Mouse (Mus musculus) MEL (cell line): ENCODE data around the gene Hnf1a. TPM values are rescaled to one million over a fixed set of nuclear protein-coding genes. Genes with fewer than 3 reads are reported as not detected.

Experiments
- DNase-seq: peaks from one replicate; pipeline ENCODE4 v3.0.0; 2011; ENCODE audit warnings: low read depth, low spot score
- H3K27ac ChIP-seq: 2 replicates; pipeline ENCODE4 v1.5.1; 2012; ENCODE audit warnings: low read depth, mild to moderate bottlenecking, control low read depth, low read length, moderate library complexity; ENCODE audit not compliant: control insufficient read depth
- H3K27me3 ChIP-seq, 2 experiments: fragments of 150-350 bp in 1 of 2; sonication (generic) in 1 of 2; 2 replicates each; pipeline ENCODE4 v1.6.1; 2012; ENCODE audit warnings: low read length in 2 of 2, mild to moderate bottlenecking in 2 of 2, improper control_type of control experiment in 1 of 2, moderate library complexity in 1 of 2; ENCODE audit not compliant: insufficient read depth in 2 of 2, control insufficient read depth in 1 of 2
- H3K36me3 ChIP-seq, 2 experiments: 2 replicates each; pipeline ENCODE4 v1.6.1; 2012 to 2014; ENCODE audit warnings: low read length in 2 of 2, improper control_type of control experiment in 1 of 2, inconsistent platforms in 1 of 2, mild to moderate bottlenecking in 1 of 2; ENCODE audit not compliant: insufficient read depth in 2 of 2, control insufficient read depth in 1 of 2
- H3K4me1 ChIP-seq, 2 experiments: fragments of 150-350 bp in 1 of 2; sonication (generic) in 1 of 2; 2 replicates each; pipeline ENCODE4 v1.6.1; 2012; ENCODE audit warnings: low read length in 2 of 2, improper control_type of control experiment in 1 of 2, mild to moderate bottlenecking in 1 of 2; ENCODE audit not compliant: insufficient read depth in 2 of 2, control insufficient read depth in 1 of 2
- H3K4me3 ChIP-seq, 2 experiments: fragments of 150-350 bp in 1 of 2; sonication (generic) in 1 of 2; 2 replicates each; pipeline ENCODE4 v1.5.1; 2012; ENCODE audit warnings: low read depth in 2 of 2, low read length in 2 of 2, mild to moderate bottlenecking in 2 of 2, moderate library complexity in 2 of 2, control low read depth in 1 of 2, improper control_type of control experiment in 1 of 2; ENCODE audit not compliant: control insufficient read depth in 1 of 2, insufficient read depth in 1 of 2
- H3K79me2 ChIP-seq: 2 replicates; pipeline ENCODE4 v1.6.1; 2012; ENCODE audit warnings: mild to moderate bottlenecking, low read length, moderate library complexity; ENCODE audit not compliant: control insufficient read depth, poor library complexity, insufficient read depth
- H3K9ac ChIP-seq: 2 replicates; pipeline ENCODE4 v1.6.1; 2012; ENCODE audit warnings: low read depth, mild to moderate bottlenecking, control low read depth, low read length, moderate library complexity; ENCODE audit not compliant: control insufficient read depth, poor library complexity, severe bottlenecking
- H3K9me3 ChIP-seq: fragments of 150-350 bp; sonication (generic); replicated peaks from 2 replicates; pipeline ENCODE4 v1.6.1; 2012; ENCODE audit warnings: mild to moderate bottlenecking, low read length, improper control_type of control experiment, moderate library complexity; ENCODE audit not compliant: insufficient read depth
- BHLHE40 ChIP-seq: IDR thresholded peaks from 2 replicates; pipeline ENCODE4 v1.6.1; 2012; ENCODE audit warnings: low read depth, mild to moderate bottlenecking, inconsistent platforms, low read length, improper control_type of control experiment, borderline replicate concordance
- CHD1 ChIP-seq: IDR thresholded peaks from 2 replicates; pipeline ENCODE4 v1.6.1; 2012; ENCODE audit warnings: low read depth, mild to moderate bottlenecking, inconsistent platforms, low read length, improper control_type of control experiment
- CHD2 ChIP-seq: IDR thresholded peaks from 2 replicates; pipeline ENCODE4 v1.6.1; 2011; ENCODE audit warnings: low read length, improper control_type of control experiment
- CTCF ChIP-seq, 3 experiments: IDR thresholded peaks in 2 of 3; conservative IDR thresholded peaks in 1 of 3; 2 replicates each; pipeline ENCODE4 v1.5.1; 2011 to 2012; ENCODE audit warnings: low read length in 3 of 3, low read depth in 2 of 3, mild to moderate bottlenecking in 2 of 3, improper control_type of control experiment in 1 of 3, inconsistent platforms in 1 of 3, mixed read lengths in 1 of 3, moderate library complexity in 1 of 3; ENCODE audit not compliant: control insufficient read depth in 1 of 3, insufficient read depth in 1 of 3, poor library complexity in 1 of 3, severe bottlenecking in 1 of 3
- ELF1 ChIP-seq: IDR thresholded peaks from 2 replicates; pipeline ENCODE4 v1.6.1; 2014; ENCODE audit warnings: low read depth, mild to moderate bottlenecking, inconsistent platforms, low read length, improper control_type of control experiment, moderate library complexity
- EP300 ChIP-seq, 2 experiments: IDR thresholded peaks; 2 replicates each; pipeline ENCODE4 v1.6.1; 2011; ENCODE audit warnings: improper control_type of control experiment in 2 of 2, low read length in 2 of 2, low read depth in 1 of 2, mild to moderate bottlenecking in 1 of 2
- ETS1 ChIP-seq: IDR thresholded peaks from 2 replicates; pipeline ENCODE4 v1.6.1; 2012; ENCODE audit warnings: low read depth, mild to moderate bottlenecking, inconsistent platforms, low read length, improper control_type of control experiment, moderate library complexity
- GABPA ChIP-seq: IDR thresholded peaks from 2 replicates; pipeline ENCODE4 v1.6.1; 2012; ENCODE audit warnings: low read depth, mild to moderate bottlenecking, inconsistent platforms, low read length, improper control_type of control experiment, moderate library complexity
- JUND ChIP-seq: IDR thresholded peaks from 2 replicates; pipeline ENCODE4 v1.6.1; 2011; ENCODE audit warnings: low read depth, mild to moderate bottlenecking, improper control_type of control experiment, low read length
- KAT2A ChIP-seq: conservative IDR thresholded peaks from 2 replicates; pipeline ENCODE4 v1.6.1; 2012; ENCODE audit warnings: low read depth, low read length, improper control_type of control experiment, inconsistent platforms
- MAX ChIP-seq: IDR thresholded peaks from 2 replicates; pipeline ENCODE4 v1.6.1; 2011; ENCODE audit warnings: low read length, improper control_type of control experiment
- MAZ ChIP-seq: IDR thresholded peaks from 2 replicates; pipeline ENCODE4 v1.6.1; 2012; ENCODE audit warnings: low read depth, mild to moderate bottlenecking, inconsistent platforms, low read length, improper control_type of control experiment
- MXI1 ChIP-seq: IDR thresholded peaks from 2 replicates; pipeline ENCODE4 v1.6.1; 2011; ENCODE audit warnings: mild to moderate bottlenecking, low read depth, low read length, improper control_type of control experiment
- MYB ChIP-seq: IDR thresholded peaks from 2 replicates; pipeline ENCODE4 v1.6.1; 2011; ENCODE audit warnings: mild to moderate bottlenecking, low read depth, low read length, improper control_type of control experiment
- MYC ChIP-seq: IDR thresholded peaks from 2 replicates; pipeline ENCODE4 v1.6.1; 2011; ENCODE audit warnings: low read depth, mild to moderate bottlenecking, low read length, improper control_type of control experiment, moderate library complexity
- NELFE ChIP-seq: IDR thresholded peaks from 2 replicates; pipeline ENCODE4 v1.6.1; 2011; ENCODE audit warnings: low read depth, low read length, improper control_type of control experiment
- NRF1 ChIP-seq: IDR thresholded peaks from 2 replicates; pipeline ENCODE4 v1.6.1; 2014; ENCODE audit warnings: low read depth, mild to moderate bottlenecking, inconsistent platforms, low read length, improper control_type of control experiment, moderate library complexity; ENCODE audit not compliant: poor library complexity, insufficient read depth, severe bottlenecking
- POLR2A ChIP-seq, 2 experiments: IDR thresholded peaks; 2 replicates each; pipeline ENCODE4 v1.6.1; 2011 to 2012; ENCODE audit warnings: low read length in 2 of 2, mild to moderate bottlenecking in 2 of 2, control low read depth in 1 of 2, improper control_type of control experiment in 1 of 2, low read depth in 1 of 2, moderate library complexity in 1 of 2; ENCODE audit not compliant: control insufficient read depth in 1 of 2, insufficient read depth in 1 of 2, poor library complexity in 1 of 2
- POLR2AphosphoS2 ChIP-seq: IDR thresholded peaks from 2 replicates; pipeline ENCODE4 v1.6.1; 2011; ENCODE audit warnings: low read length, improper control_type of control experiment
- POLR2AphosphoS5 ChIP-seq: IDR thresholded peaks from 2 replicates; pipeline ENCODE4 v1.6.1; 2012; ENCODE audit warnings: low read depth, borderline replicate concordance, mild to moderate bottlenecking, inconsistent platforms, low read length, moderate library complexity, mixed read lengths
- RAD21 ChIP-seq: IDR thresholded peaks from 2 replicates; pipeline ENCODE4 v1.6.1; 2011; ENCODE audit warnings: mild to moderate bottlenecking, low read depth, low read length, improper control_type of control experiment
- RCOR1 ChIP-seq: IDR thresholded peaks from 2 replicates; pipeline ENCODE4 v1.6.1; 2012; ENCODE audit warnings: low read depth, mild to moderate bottlenecking, inconsistent platforms, low read length, improper control_type of control experiment
- SMC3 ChIP-seq: IDR thresholded peaks from 2 replicates; pipeline ENCODE4 v1.6.1; 2011; ENCODE audit warnings: low read depth, low read length, improper control_type of control experiment
- TAL1 ChIP-seq: IDR thresholded peaks from 2 replicates; pipeline ENCODE4 v1.6.1; 2012; ENCODE audit warnings: mild to moderate bottlenecking, inconsistent platforms, low read length, moderate library complexity, mixed read lengths
- TBP ChIP-seq: IDR thresholded peaks from 2 replicates; pipeline ENCODE4 v1.8.0; 2011; ENCODE audit warnings: low read depth, low read length, improper control_type of control experiment
- TCF12 ChIP-seq: IDR thresholded peaks from 2 replicates; pipeline ENCODE4 v1.6.1; 2014; ENCODE audit warnings: low read depth, mild to moderate bottlenecking, inconsistent platforms, low read length, improper control_type of control experiment, moderate library complexity
- UBTF ChIP-seq: IDR thresholded peaks from 2 replicates; pipeline ENCODE4 v1.6.1; 2012; ENCODE audit warnings: low read depth, mild to moderate bottlenecking, inconsistent platforms, low read length, improper control_type of control experiment, moderate library complexity, borderline replicate concordance; ENCODE audit not compliant: insufficient read depth
- USF2 ChIP-seq, 2 experiments: IDR thresholded peaks; 2 replicates each; pipeline ENCODE4 v1.6.1; 2011 to 2012; ENCODE audit warnings: improper control_type of control experiment in 2 of 2, low read length in 2 of 2, borderline replicate concordance in 1 of 2, inconsistent platforms in 1 of 2, low read depth in 1 of 2, mild to moderate bottlenecking in 1 of 2; ENCODE audit not compliant: insufficient read depth in 1 of 2
- ZC3H11A ChIP-seq: IDR thresholded peaks from 2 replicates; pipeline ENCODE4 v1.6.1; 2012; ENCODE audit warnings: low read depth, mild to moderate bottlenecking, inconsistent platforms, low read length, improper control_type of control experiment
- ZKSCAN1 ChIP-seq: IDR thresholded peaks from 2 replicates; pipeline ENCODE4 v1.6.1; 2012; ENCODE audit warnings: low read depth, mild to moderate bottlenecking, inconsistent platforms, low read length, improper control_type of control experiment, moderate library complexity
- ZMIZ1 ChIP-seq: IDR thresholded peaks from 2 replicates; pipeline ENCODE4 v1.6.1; 2012; ENCODE audit warnings: low read depth, mild to moderate bottlenecking, inconsistent platforms, low read length, improper control_type of control experiment, moderate library complexity
- ZNF384 ChIP-seq: IDR thresholded peaks from 2 replicates; pipeline ENCODE4 v1.6.1; 2012; ENCODE audit warnings: low read depth, mild to moderate bottlenecking, inconsistent platforms, low read length, improper control_type of control experiment
- polyA plus RNA-seq, 2 experiments: library from polyadenylated mRNA; stranded (reverse) in 1 of 2; unstranded in 1 of 2; fragments of >175 nt in 1 of 2; fragments of >200 nt in 1 of 2; gene quantifications; 2 replicates each; pipeline versions ENCODE4 v1.2.1 to v1.2.4; 2012; ENCODE audit warnings: low replicate concordance in 2 of 2, low read depth in 1 of 2; ENCODE audit not compliant: insufficient read length in 2 of 2, insufficient read depth in 1 of 2, missing spikeins in 1 of 2
- total RNA-seq: library from RNA; depleted of rRNA; stranded (reverse); fragments of 300-350 nt; gene quantifications from 2 replicates; pipeline ENCODE4 v1.2.3, GENCODE M21; 2012

The Hnf1a gene
- total and polyA plus RNA-seq, 3 experiments: 0.08 to 0.28 TPM; not detected in 1

GRCm38 (mm10) chr5:114979250-114980121 is 8.6 kb upstream of the Hnf1a start (continued):
- TF ChIP-seq RAD21 (peak; percentile 99), TAL1 (peak; percentile 38), EP300 (IDR thresholded peaks at IDR 0.05; ENCODE audit: low read depth in 1 of 2, low read length in 2 of 2) (no peak; a peak in 1 of 4 replicates), KAT2A (no peak), MXI1 (peak; percentile 56; the same call in 1 of the 2 replicates)

GRCm38 (mm10) chr5:114978888-114979249 is 8.0 kb upstream of the Hnf1a start:
- Histone ChIP-seq H3K9me3 (no peaks in the 10 kb centered on the region), H3K9ac (peak overlapping the region; percentile 74), H3K79me2 (no peaks in the 10 kb centered on the region; the same call in 1 of the 2 replicates), H3K27ac (peak overlapping the region; percentile 75), H3K36me3 (peaks cover 0 to 6% of the 10 kb centered on the region in 2 experiments; a peak in 2 of 4 replicates), H3K4me3 (peak overlapping the region; percentile 65 to 70), H3K4me1 (peaks cover 0 to 6% of the 10 kb centered on the region in 2 experiments; a peak in 2 of 4 replicates), H3K27me3 (no peaks in the 10 kb centered on the region)
- DNase-seq: peak; percentile 93
- TF ChIP-seq GABPA (no peak), RCOR1 (peak; percentile 8; the same call in 1 of the 2 replicates), MAZ (peak; percentile 55; the same call in 1 of the 2 replicates), EP300 (IDR thresholded peaks at IDR 0.05; ENCODE audit: low read depth in 1 of 2, low read length in 2 of 2) (no peak), ZC3H11A (peak; percentile 72), SMC3 (peak; percentile 80), POLR2A (IDR thresholded peaks at IDR 0.05; ENCODE audit: control insufficient read depth in 1 of 2, insufficient read depth in 1 of 2, low read depth in 1 of 2, low read length in 2 of 2, poor library complexity in 1 of 2) (no peak), CHD1 (0 out of 2 replicates have a peak, but pooled peaks have one; percentile 67), CTCF (IDR thresholded peaks at IDR 0.05 in 2 of 3, conservative IDR thresholded peaks at IDR 0.05 in 1 of 3; ENCODE audit: control insufficient read depth in 1 of 3, insufficient read depth in 1 of 3, low read depth in 2 of 3, low read length in 3 of 3, poor library complexity in 1 of 3, severe bottlenecking in 1 of 3) (peak in 2 of 3 experiments; percentile 68 to 75; a peak in 4 of 6 replicates), TBP (0 out of 2 replicates have a peak, but pooled peaks have one; percentile 10), ZNF384 (peak; percentile 56; the same call in 1 of the 2 replicates), TCF12 (no peak), NRF1 (0 out of 2 replicates have a peak, but pooled peaks have one; percentile 7), ELF1 (no peak), RAD21 (peak; percentile 56), TAL1 (no peak), ZMIZ1 (no peak), MYC (peak; percentile 91), MAX (peak; percentile 87), ZKSCAN1 (no peak), NELFE (no peak), BHLHE40 (no peak), POLR2AphosphoS2 (no peak), JUND (no peak), USF2 (IDR thresholded peaks at IDR 0.05; ENCODE audit: borderline replicate concordance in 1 of 2, insufficient read depth in 1 of 2, low read depth in 1 of 2, low read length in 2 of 2) (no peak), MXI1 (peak; percentile 59; the same call in 1 of the 2 replicates), ETS1 (0 out of 2 replicates have a peak, but pooled peaks have one; percentile 15), POLR2AphosphoS5 (no peak), MYB (no peak), CHD2 (no peak), UBTF (no peak)
